Mouse (Mus musculus) adipocyte (in vitro differentiated cells): ENCODE data around the gene Rrp8.

ENCODE experiments used
- DNase-seq: peaks from one replicate; pipeline ENCODE4 v3.0.0-alpha.2; 2016; ENCODE audit warnings: low spot score

The Rrp8 gene

DNA sequence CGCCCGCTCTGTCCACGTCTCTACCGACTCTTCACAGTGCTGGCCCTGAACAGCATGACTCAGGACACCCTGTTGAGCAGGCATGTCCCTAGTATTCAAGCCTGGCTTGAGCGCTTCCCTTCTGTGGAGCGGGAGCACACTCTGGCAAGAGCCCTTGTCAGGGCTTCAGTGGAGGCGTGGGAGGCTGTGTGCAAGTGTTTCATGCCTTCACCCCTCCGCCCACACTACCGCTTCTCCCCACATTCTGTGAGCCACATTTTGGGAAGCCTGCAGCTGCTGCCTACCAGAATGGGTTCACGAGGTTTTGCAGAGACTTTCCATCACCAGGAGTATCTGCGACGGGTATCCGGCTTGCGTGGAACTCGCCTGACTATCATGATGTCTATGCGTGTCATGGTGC is 34.0 kb downstream of the Rrp8 start:
- no peak for DNase-seq

DNA sequence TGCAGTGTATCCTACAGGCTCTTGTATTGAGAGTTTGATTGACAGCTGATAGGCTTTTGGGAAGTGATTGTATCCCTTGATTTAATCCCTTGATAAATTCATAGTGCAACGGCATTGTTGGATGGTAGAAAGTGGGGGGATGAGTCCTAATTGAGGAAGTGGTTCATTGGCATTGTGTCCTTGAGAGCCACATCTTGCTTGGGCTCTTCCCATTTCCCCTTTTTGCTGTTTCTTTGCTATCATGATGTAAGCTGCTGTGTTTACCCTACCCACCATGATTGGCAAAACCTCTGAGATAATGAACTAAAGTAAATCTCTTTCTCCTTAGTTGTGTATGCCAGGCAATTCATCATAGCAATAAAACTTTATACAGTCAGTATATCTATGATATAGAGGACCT is 46.3 kb downstream of the Rrp8 start:
- DNase-seq: no peak

DNA sequence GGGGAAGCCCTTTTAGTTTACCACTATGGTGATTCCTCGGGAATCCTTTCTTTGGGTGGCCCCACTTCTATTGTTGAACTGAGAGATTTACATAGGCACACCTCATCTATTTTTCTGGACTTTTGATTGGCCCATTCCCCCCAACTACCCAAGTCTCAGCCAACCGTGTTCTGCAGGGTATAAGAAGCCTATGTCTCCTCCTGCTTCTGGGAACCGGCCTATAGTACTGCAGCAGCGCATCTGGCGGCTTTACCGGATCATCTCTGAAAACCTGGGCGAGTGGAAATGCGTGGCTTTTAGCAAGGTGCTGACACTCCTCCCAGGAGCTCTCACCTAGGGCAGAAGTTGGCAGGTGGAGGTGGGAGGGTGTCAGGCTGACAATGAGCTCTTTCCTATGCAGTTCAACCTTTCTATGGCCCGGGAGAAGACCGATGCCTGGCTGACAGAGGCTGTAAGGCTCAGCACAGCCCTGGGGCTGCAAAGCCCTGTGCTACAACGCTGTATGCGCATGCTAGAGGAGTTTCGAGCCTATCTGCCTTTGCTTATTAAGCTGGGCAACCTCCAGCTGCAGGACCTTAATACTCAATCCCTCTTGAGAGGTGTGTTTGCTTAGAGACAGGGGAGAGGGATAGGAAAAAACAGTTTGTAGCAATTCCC is 51.5 kb downstream of the Rrp8 start:
- DNase-seq: no peak
